Mouse (Mus musculus) cerebellum, adult 2 months (tissue): ENCODE data around the gene Galnt6.

ENCODE experiments used
- CTCF ChIP-seq: fragments of 200-500 bp; IDR thresholded peaks from 2 replicates; pipeline ENCODE4 v1.5.1; 2011; ENCODE audit warnings: low read depth, mild to moderate bottlenecking, control low read depth, low read length, moderate library complexity, borderline replicate concordance; ENCODE audit not compliant: insufficient read depth
- POLR2A ChIP-seq: fragments of 200-500 bp; IDR thresholded peaks from 2 replicates; pipeline ENCODE4 v1.6.1; 2011; ENCODE audit warnings: low read length, control low read depth, borderline replicate concordance; ENCODE audit not compliant: insufficient read depth

- no peak for TF ChIP-seq POLR2A
- no peak for TF ChIP-seq CTCF
Measured at GRCm38 (mm10) chr15:100678581-100678980, 50.6 kb downstream of the Galnt6 start.
